Mouse (Mus musculus) cerebellum, adult 2 months (tissue): ENCODE measurements around the gene 4930432M17Rik.

ENCODE experiments used
- CTCF ChIP-seq: fragments of 200-500 bp; IDR thresholded peaks from 2 replicates; pipeline ENCODE4 v1.5.1; 2011; ENCODE audit warnings: low read depth, mild to moderate bottlenecking, control low read depth, low read length, moderate library complexity, borderline replicate concordance; ENCODE audit not compliant: insufficient read depth
- POLR2A ChIP-seq: fragments of 200-500 bp; IDR thresholded peaks from 2 replicates; pipeline ENCODE4 v1.6.1; 2011; ENCODE audit warnings: low read length, control low read depth, borderline replicate concordance; ENCODE audit not compliant: insufficient read depth

DNA sequence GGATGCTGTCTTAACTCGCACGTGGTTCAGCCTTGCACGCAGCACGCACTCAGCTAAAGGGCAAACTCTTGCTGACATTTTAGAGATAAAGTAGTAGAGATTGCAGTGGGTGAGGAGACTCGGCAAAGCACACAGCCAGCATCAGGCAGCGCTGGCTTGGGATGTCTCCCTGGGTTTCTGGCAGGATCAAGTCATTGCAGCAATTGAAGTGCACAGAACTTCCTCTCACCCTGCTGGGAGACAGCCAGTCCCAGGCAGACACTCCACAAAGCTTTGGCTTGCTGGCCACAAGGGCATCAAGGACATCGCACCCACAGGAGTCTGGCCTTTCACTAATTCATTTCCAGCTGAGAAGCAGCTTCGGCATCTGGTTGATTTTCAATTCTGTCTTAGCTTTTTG is 27.3 kb upstream of the 4930432M17Rik start:
- TF ChIP-seq CTCF = no peak
- TF ChIP-seq POLR2A = no peak
